Mouse (Mus musculus) small intestine, adult 2 months (tissue): ENCODE measurements around the gene Ipo4. TPM values are rescaled to one million over a fixed set of nuclear protein-coding genes. Genes with fewer than 3 reads are reported as not detected.

Experiments
- H3K27ac ChIP-seq: fragments of 200-500 bp; 2 replicates; pipeline ENCODE4 v1.5.1; 2012; ENCODE audit warnings: low read depth, low read length, control low read depth, inconsistent platforms; ENCODE audit not compliant: insufficient read depth
- H3K27me3 ChIP-seq: fragments of 200-500 bp; 2 replicates; pipeline ENCODE4 v1.6.1; 2012; ENCODE audit warnings: mild to moderate bottlenecking, moderate library complexity, low read length, inconsistent platforms; ENCODE audit not compliant: control insufficient read depth, insufficient read depth
- H3K36me3 ChIP-seq: fragments of 200-500 bp; 2 replicates; pipeline ENCODE4 v1.6.1; 2012; ENCODE audit warnings: mild to moderate bottlenecking, low read length, control low read depth, inconsistent platforms; ENCODE audit not compliant: control insufficient read depth, insufficient read depth
- H3K4me1 ChIP-seq: fragments of 200-500 bp; 2 replicates; pipeline ENCODE4 v1.6.1; 2012; ENCODE audit warnings: low read length, inconsistent platforms, mixed read lengths; ENCODE audit not compliant: control insufficient read depth, insufficient read depth, insufficient read length
- H3K4me3 ChIP-seq: fragments of 200-500 bp; 2 replicates; pipeline ENCODE4 v1.5.1; 2012; ENCODE audit warnings: low read depth, mild to moderate bottlenecking, control low read depth, inconsistent platforms, low read length, moderate library complexity
- CTCF ChIP-seq: fragments of 200-500 bp; IDR thresholded peaks from 2 replicates; pipeline ENCODE4 v1.5.1; 2012; ENCODE audit warnings: low read depth, mild to moderate bottlenecking, control low read depth, inconsistent platforms, low read length, moderate library complexity, mixed read lengths; ENCODE audit not compliant: insufficient replicate concordance, insufficient read length; ENCODE audit errors: extremely low read depth
- POLR2A ChIP-seq: fragments of 200-500 bp; IDR thresholded peaks from 2 replicates; pipeline ENCODE4 v1.6.1; 2012; ENCODE audit warnings: low read depth, mild to moderate bottlenecking, control low read depth, inconsistent platforms, low read length, moderate library complexity
- WGBS: fragments of 180-500 bp; shearing (Covaris S2); methylation state at CpG from one replicate; pipeline ENCODE4 v1.1.7; 2018; 5-methylcytosine and 5-hydroxymethylcytosine counted together
- polyA plus RNA-seq: library from polyadenylated mRNA; depleted of rRNA; stranded (reverse); fragments of >200 nt; gene quantifications from 2 replicates; pipeline ENCODE4 v1.2.3, GENCODE M21; 2012; rRNA removed

Ipo4 gene
- polyA plus RNA-seq, result 35.4 and 37.2 TPM in 2 replicates

GRCm38 (mm10) chr14:55635523-55636007, at the start of gene Ipo4:
Gene Ipo4 (minus strand): TSS chr14:55635957.
- H3K4me3 ChIP-seq, result peak within 1 kb of the TSS; percentile 73
- TF ChIP-seq CTCF (no peak), POLR2A (peak; percentile 54; the same call in 1 of the 2 replicates)
- peaks cover 45% of the 10 kb centered on the region for H3K36me3 ChIP-seq
- H3K27me3 ChIP-seq, result no peaks in the 10 kb centered on the region
- WGBS, result 1% methylated on average over 33 of the region's 33 CpGs
- H3K27ac ChIP-seq, result no peak within 1 kb of the TSS; the same call in 1 of the 2 replicates
- peaks cover 2% of the 10 kb centered on the region; the same call in 1 of the 2 replicates for H3K4me1 ChIP-seq

- Histone ChIP-seq H3K27me3 (no peaks in the 10 kb centered on the region), H3K4me1 (no peaks in the 10 kb centered on the region), H3K4me3 (peak overlapping the region; percentile 76), H3K27ac (peak overlapping the region; percentile 78), H3K36me3 (peaks cover 24% of the 10 kb centered on the region)
- TF ChIP-seq CTCF, result no peak
- no peak for TF ChIP-seq POLR2A
- 8% methylated on average over 3 of the region's 3 CpGs for WGBS
Measured at GRCm38 (mm10) chr14:55682118-55682493, 46.3 kb upstream of the Ipo4 start.

- TF ChIP-seq POLR2A, result no peak; the same call in 1 of the 2 replicates
- TF ChIP-seq CTCF, result peak; percentile 85
- H3K4me3 ChIP-seq, result peak within 1 kb of the TSS; percentile 76
- peak within 1 kb of the TSS; percentile 78 for H3K27ac ChIP-seq
- peaks cover 31% of the 10 kb centered on the region for H3K36me3 ChIP-seq
- no peaks in the 10 kb centered on the region for H3K4me1 ChIP-seq
- under 1% methylated on average over 66 of the region's 66 CpGs for WGBS
- no peaks in the 10 kb centered on the region for H3K27me3 ChIP-seq
Measured at GRCm38 (mm10) chr14:55681160-55682117, 45.7 kb upstream of the Ipo4 start, which contains the start of gene Tinf2. Gene Tinf2 (minus strand): TSS chr14:55681820.

- H3K4me1 ChIP-seq, result peaks cover 2% of the 10 kb centered on the region
- H3K27me3 ChIP-seq, result no peaks in the 10 kb centered on the region
- no peak overlapping the region for H3K27ac ChIP-seq
- 78% methylated on average over 4 of the region's 4 CpGs for WGBS
- peaks cover 39% of the 10 kb centered on the region for H3K36me3 ChIP-seq
- no peak overlapping the region for H3K4me3 ChIP-seq
- no peak for TF ChIP-seq CTCF
- TF ChIP-seq POLR2A, result no peak
Measured at GRCm38 (mm10) chr14:55677615-55678014, 41.9 kb upstream of the Ipo4 start.

DNA sequence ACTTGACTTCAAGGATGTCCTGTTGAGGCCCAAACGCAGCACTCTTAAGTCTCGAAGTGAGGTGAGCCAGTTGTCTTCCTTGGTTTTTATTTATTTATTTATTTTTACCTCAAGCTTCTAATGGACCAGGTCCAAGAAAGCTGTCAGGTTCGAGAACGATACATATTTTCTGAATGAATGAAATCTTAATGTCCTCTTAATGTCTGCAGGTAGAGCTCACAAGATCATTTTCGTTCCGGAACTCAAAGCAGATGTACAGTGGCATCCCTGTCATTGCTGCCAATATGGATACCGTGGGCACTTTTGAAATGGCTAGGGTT, 36.9 kb upstream of the Ipo4 start:
- H3K4me3 ChIP-seq, result no peak overlapping the region
- WGBS, result 52% methylated on average over 7 of the region's 7 CpGs
- H3K27me3 ChIP-seq, result no peaks in the 10 kb centered on the region
- peak overlapping the region; percentile 80; the same call in 1 of the 2 replicates for H3K27ac ChIP-seq
- H3K36me3 ChIP-seq, result peaks cover 18% of the 10 kb centered on the region
- H3K4me1 ChIP-seq, result peaks cover 2% of the 10 kb centered on the region
- no peak for TF ChIP-seq POLR2A
- TF ChIP-seq CTCF, result no peak

- WGBS, result under 1% methylated on average over 38 of the region's 38 CpGs
- Histone ChIP-seq H3K27ac (peak within 1 kb of the TSS; percentile 85), H3K36me3 (peaks cover 15% of the 10 kb centered on the region), H3K4me1 (peaks cover 2% of the 10 kb centered on the region), H3K27me3 (no peaks in the 10 kb centered on the region), H3K4me3 (peak within 1 kb of the TSS; percentile 83)
- TF ChIP-seq CTCF (no peak), POLR2A (peak; percentile 14; the same call in 1 of the 2 replicates)
Measured at GRCm38 (mm10) chr14:55671833-55672740, 36.3 kb upstream of the Ipo4 start, which contains the start of the genes Gmpr2 and Nedd8. Gene Gmpr2 (plus strand): TSS chr14:55671941. Gene Nedd8 (minus strand): TSS chr14:55672124.

DNA sequence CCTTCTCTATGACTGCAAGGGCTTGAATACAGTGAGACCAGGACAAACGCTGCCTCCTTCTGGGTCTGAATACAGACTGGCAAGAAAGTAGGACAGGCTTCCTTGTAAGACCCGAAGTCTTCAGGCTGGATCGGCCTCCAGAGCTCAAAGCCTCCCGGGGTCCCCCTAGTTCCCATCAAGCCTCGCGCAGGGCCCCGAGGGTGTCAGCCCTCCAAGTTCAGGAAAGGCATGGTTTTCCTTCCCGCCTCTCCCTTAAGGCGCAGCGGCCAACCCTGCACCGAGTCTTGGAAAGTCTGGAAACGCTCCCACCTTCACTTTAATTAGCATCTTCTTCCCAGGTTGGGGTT, 35.7 kb upstream of the Ipo4 start:
- WGBS, result under 1% methylated on average over 12 of the region's 12 CpGs
- no peak for TF ChIP-seq CTCF
- H3K27ac ChIP-seq, result no peak overlapping the region
- H3K36me3 ChIP-seq, result peaks cover 12% of the 10 kb centered on the region
- H3K4me3 ChIP-seq, result peak overlapping the region; percentile 83
- peaks cover 2% of the 10 kb centered on the region for H3K4me1 ChIP-seq
- no peaks in the 10 kb centered on the region for H3K27me3 ChIP-seq
